13 mouse cellular contexts compared by ENCODE assay signal in genomic region chr9:98535763-98536162, GRCm38 (mm10). TPM values are rescaled to one million over a fixed set of nuclear protein-coding genes. Genes with fewer than 3 reads are reported as not detected.
DNase-seq lines count a peak whose midpoint lies in the region; ATAC-seq and TF ChIP-seq lines count a peak whose summit lies in the region.
"Had no signal": no experiment of that assay in that cellular context is flagged by ENCODE, and none has a peak within 500 bp of the region (broad histone marks: within the 10 kb centered on the region; RNA-seq: fewer than 3 reads in every experiment).

No protein-coding gene starts in this region.

- H3K9ac ChIP-seq in embryonic facial prominence, embryonic 11.5 days (replicated peaks; ENCODE audit: low read length), result no peak overlapping the region
- H3K9ac ChIP-seq in liver, embryonic 14.5 days (replicated peaks), result no peak overlapping the region
- H3K9ac ChIP-seq: hindbrain, embryonic 12.5 days; limb, embryonic 13.5 days had no signal

- no peaks in the 10 kb centered on the region for H3K36me3 ChIP-seq in embryonic facial prominence, embryonic 11.5 days (replicated peaks; ENCODE audit: control insufficient read depth, insufficient read depth, low read depth, low read length)
- H3K36me3 ChIP-seq in embryonic facial prominence, embryonic 10.5 days (replicated peaks), result no peaks in the 10 kb centered on the region
- no peaks in the 10 kb centered on the region for H3K36me3 ChIP-seq in liver, embryonic 14.5 days (replicated peaks; ENCODE audit: control insufficient read depth, insufficient read depth, low read depth)
- H3K36me3 ChIP-seq in E14TG2a.4 (ENCODE audit: insufficient read depth, low read length), result no peaks in the 10 kb centered on the region
- H3K36me3 ChIP-seq: hindbrain, embryonic 12.5 days; limb, embryonic 13.5 days had no signal

- no peak overlapping the region for H3K4me2 ChIP-seq in embryonic facial prominence, embryonic 11.5 days (ENCODE audit: low read depth, low read length)
- no peak overlapping the region for H3K4me2 ChIP-seq in liver, embryonic 14.5 days (ENCODE audit: low read depth)
- H3K4me2 ChIP-seq: hindbrain, embryonic 12.5 days; limb, embryonic 13.5 days had no signal

- H3K4me1 ChIP-seq in embryonic facial prominence, embryonic 11.5 days (ENCODE audit: control insufficient read depth, insufficient read depth, low read length), result no peaks in the 10 kb centered on the region
- peaks cover 13% of the 10 kb centered on the region for H3K4me1 ChIP-seq in embryonic facial prominence, embryonic 10.5 days
- H3K4me1 ChIP-seq in liver, embryonic 14.5 days (replicated peaks; ENCODE audit: control insufficient read depth in 2 of 2, insufficient read depth in 2 of 2, low read length in 1 of 2), result no peaks in the 10 kb centered on the region
- peaks cover 7% of the 10 kb centered on the region for H3K4me1 ChIP-seq in E14TG2a.4 (replicated peaks; ENCODE audit: low read depth, low read length)
- H3K4me1 ChIP-seq: hindbrain, embryonic 12.5 days had no signal

- TF ChIP-seq POLR2A in brain, embryonic 14.5 days (IDR thresholded peaks at IDR 0.05; ENCODE audit: borderline replicate concordance, extremely low read depth, insufficient read depth, insufficient read length, poor library complexity, severe bottlenecking), result no peak

- peak; percentile 12 for DNase-seq in embryonic facial prominence, embryonic 11.5 days (ENCODE audit: low spot score)
- no peak for DNase-seq in embryonic facial prominence, embryonic 10.5 days (ENCODE audit: low spot score)
- no peak for DNase-seq in liver, embryonic 14.5 days (ENCODE audit: low read depth in 3 of 3, low spot score in 3 of 3)
- DNase-seq in liver, result no peak
- DNase-seq in brain, embryonic 14.5 days (ENCODE audit: low read depth), result no peak
- no peak for DNase-seq in right cerebral cortex, postnatal 25 days
- DNase-seq in ovary, postnatal 10 days (ENCODE audit: low spot score), result no peak
- DNase-seq: adrenal gland, adult 2 months; kidney, adult 9 months; thymus, postnatal 14 days had no signal

- no peak overlapping the region for H3K4me3 ChIP-seq in embryonic facial prominence, embryonic 11.5 days (ENCODE audit: low read depth, low read length)
- no peak overlapping the region for H3K4me3 ChIP-seq in embryonic facial prominence, embryonic 10.5 days
- no peak overlapping the region for H3K4me3 ChIP-seq in liver, embryonic 14.5 days (ENCODE audit: insufficient read depth in 1 of 2, low read depth in 2 of 2, low read length in 2 of 2)
- H3K4me3 ChIP-seq in E14TG2a.4 (replicated peaks; ENCODE audit: low read length), result no peak overlapping the region
- H3K4me3 ChIP-seq: hindbrain, embryonic 12.5 days; limb, embryonic 13.5 days had no signal

- no peaks in the 10 kb centered on the region for H3K27me3 ChIP-seq in embryonic facial prominence, embryonic 11.5 days (ENCODE audit: control insufficient read depth, insufficient read depth, low read length)
- no peaks in the 10 kb centered on the region; the same call in 1 of the 2 replicates for H3K27me3 ChIP-seq in embryonic facial prominence, embryonic 10.5 days (replicated peaks; ENCODE audit: low read depth, poor library complexity, severe bottlenecking)
- no peaks in the 10 kb centered on the region for H3K27me3 ChIP-seq in liver, embryonic 14.5 days (ENCODE audit: control insufficient read depth, insufficient read depth, low read length)
- H3K27me3 ChIP-seq in E14TG2a.4 (ENCODE audit: insufficient read depth, low read length), result peaks cover 11% of the 10 kb centered on the region; the same call in 1 of the 2 replicates

- H3K27ac ChIP-seq in embryonic facial prominence, embryonic 11.5 days (replicated peaks; ENCODE audit: low read depth, low read length), result no peak overlapping the region
- no peak overlapping the region for H3K27ac ChIP-seq in embryonic facial prominence, embryonic 10.5 days (replicated peaks)
- no peak overlapping the region for H3K27ac ChIP-seq in liver, embryonic 14.5 days
- H3K27ac ChIP-seq: hindbrain, embryonic 12.5 days; limb, embryonic 13.5 days had no signal

- ATAC-seq in embryonic facial prominence, embryonic 11.5 days (replicated peaks; ENCODE audit: insufficient number of reproducible peaks, low FRiP score, low TSS enrichment, low read depth), result no peak
- no peak for ATAC-seq in liver, embryonic 14.5 days (ENCODE audit: insufficient read depth)

- H3K9me3 ChIP-seq in embryonic facial prominence, embryonic 11.5 days (replicated peaks; ENCODE audit: control insufficient read depth, low read length), result no peaks in the 10 kb centered on the region
- H3K9me3 ChIP-seq in embryonic facial prominence, embryonic 10.5 days, result no peaks in the 10 kb centered on the region
- no peaks in the 10 kb centered on the region for H3K9me3 ChIP-seq in liver, embryonic 14.5 days (ENCODE audit: control insufficient read depth, low read length)
- no peaks in the 10 kb centered on the region for H3K9me3 ChIP-seq in E14TG2a.4 (ENCODE audit: low read length)
- H3K9me3 ChIP-seq: hindbrain, embryonic 12.5 days; limb, embryonic 13.5 days had no signal

- TF ChIP-seq CTCF in liver, embryonic 14.5 days (IDR thresholded peaks at IDR 0.05; ENCODE audit: low read depth), result peak; percentile 63
- TF ChIP-seq CTCF in E14TG2a.4 (conservative IDR thresholded peaks at IDR 0.05; ENCODE audit: low read length), result peak; percentile 80
- TF ChIP-seq CTCF in brain, embryonic 14.5 days (IDR thresholded peaks at IDR 0.05; ENCODE audit: borderline replicate concordance, extremely low read depth, insufficient read depth, insufficient read length), result peak; percentile 48; the same call in 1 of the 2 replicates

- TF ChIP-seq EP300 in liver, embryonic 14.5 days (IDR thresholded peaks at IDR 0.05; ENCODE audit: low read depth), result no peak

RNA-seq across cellular contexts. Expression of gene Copb2, which starts 27.8 kb away (rescaled TPM):
- 196 and 210 TPM in 2 replicates for polyA plus RNA-seq in embryonic facial prominence, embryonic 11.5 days (2014; fragmentation: Nextera tagmentation; extraction: Ambion mirVana)
- 159 and 163 TPM in 2 replicates for polyA plus RNA-seq in embryonic facial prominence, embryonic 10.5 days (2016; fragmentation: Nextera tagmentation; extraction: Ambion mirVana)
- polyA plus RNA-seq in liver, embryonic 14.5 days (2012; rRNA removed), result 24.3 and 40.7 TPM in 2 replicates
- 76.6 and 78.2 TPM in 2 replicates for polyA plus RNA-seq in liver, embryonic 14.5 days (2014; fragmentation: Nextera tagmentation; extraction: Ambion mirVana)
- 78.1 and 91.7 TPM in 2 replicates for polyA plus RNA-seq in brain, embryonic 14.5 days (2012; rRNA removed)

RNA-seq across cellular contexts. Expression of gene Rbp2, which starts 49.8 kb away (rescaled TPM):
- 0.38 TPM in 1 of 2 replicates, not detected in the other for polyA plus RNA-seq in embryonic facial prominence, embryonic 11.5 days (2014; fragmentation: Nextera tagmentation; extraction: Ambion mirVana)
- polyA plus RNA-seq in embryonic facial prominence, embryonic 10.5 days (2016; fragmentation: Nextera tagmentation; extraction: Ambion mirVana), result 0.44 and 0.65 TPM in 2 replicates
- 3.3 and 7.4 TPM in 2 replicates for polyA plus RNA-seq in liver, embryonic 14.5 days (2012; rRNA removed)
- 3.8 and 5.1 TPM in 2 replicates for polyA plus RNA-seq in liver, embryonic 14.5 days (2014; fragmentation: Nextera tagmentation; extraction: Ambion mirVana)
- polyA plus RNA-seq in brain, embryonic 14.5 days (2012; rRNA removed), result 0.18 and 0.19 TPM in 2 replicates
- polyA plus RNA-seq: adrenal gland, adult 2 months; limb, embryonic 13.5 days had no signal
